Mouse (Mus musculus) T-helper 17 cell (primary cell): ENCODE measurements around the gene Mprip.
"Not testable (repeated sequence)": the region's sequence is repeated elsewhere in the genome, so short reads cannot be mapped to it uniquely, and the experiment has no call there.

Experiments used
- in situ Hi-C, 2 experiments: fragments of 300-600 bp; cut with MboI, MseI; formaldehyde crosslinking; loops; 1 replicate in 1 of 2; 2 replicates in 1 of 2; pipeline ENCODE4 v1.15.1; 2025; ENCODE audit warnings: high pct_unique_total_duplicates in 2 of 2

Gene Mprip

GRCm38 (mm10) chr11:59661005-59661404, at the start of gene Mprip:
Gene Mprip, plus strand, starts transcription at chr11:59661305.
- in situ Hi-C loops = no loop called here

- in situ Hi-C loops = no loop called here
Measured at GRCm38 (mm10) chr11:59611646-59612045, 49.5 kb upstream of the Mprip start.

GRCm38 (mm10) chr11:59614120-59614519, 47.0 kb upstream of the Mprip start:
- in situ Hi-C loops = no loop called here

- in situ Hi-C loops = not testable (repeated sequence)
Measured at GRCm38 (mm10) chr11:59616986-59617385, 44.1 kb upstream of the Mprip start.

DNA sequence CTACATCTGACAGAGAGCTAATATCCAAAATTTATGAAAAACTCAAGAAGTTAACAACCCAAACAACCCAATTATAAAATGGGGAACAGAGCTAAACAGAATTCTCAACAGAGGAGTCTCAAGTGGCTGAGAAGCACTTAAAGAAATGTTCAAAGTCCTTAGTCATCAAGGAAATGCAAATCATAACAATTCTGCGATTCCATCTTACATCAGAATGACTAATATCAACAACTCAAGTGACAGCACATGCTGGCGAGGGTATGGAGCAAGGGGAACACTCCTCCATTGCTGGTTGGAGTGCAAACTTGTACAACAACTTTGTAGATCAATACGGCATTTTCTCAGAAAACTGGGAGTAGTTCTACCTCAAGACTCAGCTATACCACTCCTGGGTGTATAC, 38.9 kb upstream of the Mprip start:
- in situ Hi-C loops = loop anchor here in 1 of 2 experiments (10.0 kb wide), 1 partner anchor 153 kb away; no protein-coding TSS in a partner anchor

DNA sequence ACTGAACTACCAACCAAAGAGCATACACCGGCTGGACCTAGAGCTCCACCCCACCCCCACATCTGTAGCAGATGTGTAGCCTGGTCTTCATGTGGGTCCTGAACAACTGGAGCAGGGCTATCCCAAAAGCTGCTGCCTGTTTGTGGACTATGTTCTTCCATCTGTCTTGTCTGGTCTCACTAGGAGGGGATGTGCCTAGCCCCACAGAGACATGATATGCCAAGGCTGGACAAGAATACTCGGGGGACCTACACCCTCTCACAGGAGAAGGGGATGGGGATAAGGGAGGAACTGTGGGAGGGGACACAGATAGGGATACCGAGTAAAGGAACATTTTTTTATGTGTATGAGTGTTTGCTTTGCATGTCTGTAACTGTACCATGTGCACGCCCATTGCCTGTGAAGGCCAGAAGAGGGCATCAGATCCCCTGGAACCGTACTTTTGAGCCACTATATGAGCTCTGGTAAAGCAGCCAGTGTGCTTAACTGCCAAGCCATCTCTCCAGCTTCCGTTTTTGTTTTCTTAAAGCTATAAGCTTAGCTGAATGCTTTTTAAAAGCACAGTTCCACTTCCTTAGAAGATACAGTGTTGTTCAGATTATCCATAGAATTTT, 37.0 kb upstream of the Mprip start:
- in situ Hi-C loops = loop anchor here in 1 of 2 experiments (10.0 kb wide), 1 partner anchor 151 kb away; no protein-coding TSS in a partner anchor

DNA sequence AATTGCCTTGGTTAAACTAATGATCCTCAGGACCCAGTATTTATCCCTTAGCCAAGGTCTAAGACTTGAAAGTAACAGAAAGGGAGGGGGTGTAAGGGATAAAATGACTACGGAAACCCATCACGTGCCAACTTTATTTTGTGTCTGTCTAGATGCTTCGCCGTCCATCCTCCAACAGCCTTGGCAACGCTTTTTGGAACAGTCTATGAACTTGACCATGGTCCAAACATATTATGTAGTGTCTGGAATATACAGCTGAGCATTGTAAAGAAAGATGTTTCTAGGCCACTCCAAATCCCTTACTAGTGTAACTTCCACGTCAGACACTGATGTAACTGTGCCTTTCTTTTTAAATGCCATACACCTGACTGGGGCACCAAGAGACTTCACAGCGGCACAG, 34.9 kb upstream of the Mprip start:
- in situ Hi-C loops = loop anchor here (10.0 to 25.0 kb wide), 2 partner anchors 111 to 149 kb away; no protein-coding TSS in a partner anchor

DNA sequence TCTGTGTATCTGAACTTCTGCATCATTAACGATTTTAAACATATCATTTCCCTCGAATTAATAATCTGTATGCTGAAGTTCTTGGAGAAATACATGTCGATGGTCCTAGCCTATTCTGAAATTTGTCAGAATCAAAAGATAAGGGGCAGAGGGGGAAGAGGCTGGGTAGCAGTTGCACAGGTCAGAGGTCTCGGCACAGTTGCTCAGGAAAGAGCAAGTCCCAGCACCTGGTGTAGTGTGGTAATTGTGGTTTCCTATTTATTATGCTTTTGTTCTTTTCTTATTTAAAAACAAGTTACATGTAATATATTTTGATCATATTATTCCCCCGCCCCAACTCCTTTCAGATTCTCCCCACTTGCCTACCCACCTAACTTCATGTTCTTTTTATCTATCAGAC, 32.9 kb upstream of the Mprip start:
- in situ Hi-C loops = loop anchor here (10.0 to 25.0 kb wide), 2 partner anchors 109 to 147 kb away; no protein-coding TSS in a partner anchor

DNA sequence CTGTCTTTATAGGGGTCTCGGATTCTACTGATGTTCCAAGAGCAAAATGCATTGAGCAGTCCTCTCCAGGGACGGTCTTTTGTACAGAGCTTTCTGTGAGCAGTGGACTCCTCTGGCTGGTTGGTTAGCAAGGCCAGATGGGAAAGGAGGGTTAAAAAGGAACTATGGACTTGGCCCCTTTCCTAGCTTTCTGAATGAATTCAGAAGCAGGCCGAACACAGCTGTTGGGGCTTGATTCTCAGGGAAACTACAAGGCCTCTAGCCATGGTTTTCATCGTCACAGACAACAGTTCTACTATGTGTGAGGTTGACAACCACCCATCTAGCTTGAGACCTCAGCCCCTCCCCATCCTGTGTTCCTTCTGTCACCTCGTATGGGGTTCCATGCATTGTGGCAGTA, 31.2 kb upstream of the Mprip start:
- in situ Hi-C loops = loop anchor here (5.0 to 25.0 kb wide), 3 partner anchors 97 to 145 kb away; no protein-coding TSS in a partner anchor

DNA sequence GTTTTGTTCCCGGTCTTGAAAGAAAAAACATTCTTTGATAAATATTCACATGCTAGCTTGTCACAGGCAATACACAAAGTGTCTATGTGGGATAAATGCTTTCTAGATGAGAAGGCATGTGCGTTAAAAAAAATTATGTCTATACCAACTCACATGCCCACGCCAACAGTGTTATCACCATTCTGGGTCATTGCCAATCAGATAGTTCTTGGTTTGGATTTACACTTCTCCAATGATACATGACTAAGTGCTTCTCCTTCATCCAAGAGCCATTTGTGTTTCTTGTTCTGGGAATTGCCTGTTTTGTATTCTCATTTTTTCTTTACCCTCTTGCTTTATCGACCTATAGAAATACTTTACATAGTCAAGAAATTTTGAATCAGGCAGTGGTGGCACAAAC, 29.1 kb upstream of the Mprip start:
- in situ Hi-C loops = loop anchor here (5.0 to 25.0 kb wide), 2 partner anchors 95 to 105 kb away; no protein-coding TSS in a partner anchor

DNA sequence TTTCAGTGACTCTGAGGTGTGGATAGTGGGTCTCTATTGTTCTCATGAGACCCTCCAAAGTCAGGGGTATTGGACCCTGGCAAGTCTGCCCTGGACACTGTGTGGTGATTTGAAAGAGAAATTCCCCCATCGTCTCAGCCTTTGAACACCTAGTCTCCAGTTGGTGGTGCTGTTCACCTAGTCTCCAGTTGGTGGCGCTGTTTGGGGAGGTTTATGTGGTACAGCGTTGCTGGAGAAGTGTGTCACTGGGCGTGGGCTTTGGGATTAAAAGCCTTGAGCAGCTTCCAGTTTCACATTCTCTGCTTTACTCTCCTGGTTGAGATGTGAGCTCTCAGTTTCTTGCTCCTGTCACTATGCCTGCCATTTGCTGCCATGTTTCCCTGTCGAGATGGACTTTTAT, 28.1 kb upstream of the Mprip start:
- in situ Hi-C loops = loop anchor here (5.0 to 25.0 kb wide), 2 partner anchors 94 to 104 kb away; no protein-coding TSS in a partner anchor

GRCm38 (mm10) chr11:59634001-59634660, 27.0 kb upstream of the Mprip start:
- in situ Hi-C loops = loop anchor here (5.0 to 25.0 kb wide), 2 partner anchors 93 to 103 kb away; no protein-coding TSS in a partner anchor

DNA sequence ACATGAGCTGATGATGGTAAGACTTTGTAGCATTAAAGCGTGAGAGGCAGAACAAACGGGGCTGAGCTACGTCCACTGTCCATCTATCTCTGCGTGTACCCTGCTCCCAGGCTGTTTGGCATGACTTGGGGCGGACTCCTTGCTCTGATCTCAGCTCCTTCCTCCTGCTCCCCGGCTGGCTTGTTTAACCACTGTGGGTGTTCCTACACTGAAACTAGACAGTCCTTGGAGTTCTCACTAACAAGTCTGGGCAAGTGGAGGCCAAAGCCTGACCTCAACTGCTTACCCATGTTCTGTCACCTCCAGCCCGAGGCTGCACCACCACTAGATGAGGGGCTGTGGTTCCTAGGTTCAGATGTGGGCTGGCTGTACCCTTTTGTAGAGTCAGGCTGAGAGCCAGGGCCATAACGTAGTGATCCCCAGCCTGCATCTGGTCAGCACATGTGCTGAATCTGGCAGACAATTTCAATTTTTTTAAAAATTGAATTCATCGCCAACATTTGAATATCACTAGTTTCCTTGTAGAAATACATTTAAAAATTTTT, 25.8 kb upstream of the Mprip start:
- in situ Hi-C loops = loop anchor here in 1 of 2 experiments (25.0 kb wide), 1 partner anchor 102 kb away; no protein-coding TSS in a partner anchor

DNA sequence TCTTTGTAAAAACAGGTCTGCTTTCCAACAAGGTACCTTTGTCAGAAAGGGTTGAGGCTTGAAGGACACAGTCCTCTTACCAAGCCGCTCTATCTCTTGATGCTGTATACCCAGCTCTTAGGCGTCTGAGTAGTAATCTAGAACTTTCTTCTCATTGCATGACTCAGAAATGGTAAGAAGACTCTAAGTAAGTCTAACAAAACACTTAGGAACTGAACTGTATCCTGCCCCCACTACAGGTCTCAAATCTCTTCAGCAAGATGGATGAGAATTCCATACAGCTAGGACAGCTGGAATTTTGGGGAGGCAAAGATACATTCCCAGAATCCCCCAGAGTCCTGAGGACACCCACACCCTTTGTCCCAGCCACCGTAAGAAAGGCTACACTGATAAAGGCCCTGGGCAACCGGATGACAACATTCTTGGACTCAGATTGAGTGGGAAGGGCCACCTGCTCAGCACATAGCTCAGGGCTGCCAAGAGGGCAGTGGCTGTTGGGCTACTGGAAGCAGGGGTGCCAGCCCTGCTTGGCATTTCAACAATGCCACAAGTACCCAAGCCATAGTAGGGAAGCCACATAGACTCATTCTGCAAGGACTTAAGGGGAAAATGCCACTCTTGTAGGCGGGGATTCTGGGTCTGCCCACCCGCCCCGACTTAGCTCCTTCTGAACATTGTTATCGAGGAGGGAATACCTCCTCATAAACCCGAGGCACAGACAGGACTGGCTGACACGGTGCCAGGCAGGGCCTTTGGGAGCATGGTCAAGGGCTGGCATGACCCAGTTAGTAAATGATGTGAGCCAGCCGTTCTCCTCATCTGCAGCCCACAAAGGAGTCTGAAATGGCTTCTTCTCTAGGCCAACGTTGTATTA, 25.0 kb upstream of the Mprip start:
- in situ Hi-C loops = loop anchor here in 1 of 2 experiments (25.0 kb wide), 1 partner anchor 101 kb away; no protein-coding TSS in a partner anchor

DNA sequence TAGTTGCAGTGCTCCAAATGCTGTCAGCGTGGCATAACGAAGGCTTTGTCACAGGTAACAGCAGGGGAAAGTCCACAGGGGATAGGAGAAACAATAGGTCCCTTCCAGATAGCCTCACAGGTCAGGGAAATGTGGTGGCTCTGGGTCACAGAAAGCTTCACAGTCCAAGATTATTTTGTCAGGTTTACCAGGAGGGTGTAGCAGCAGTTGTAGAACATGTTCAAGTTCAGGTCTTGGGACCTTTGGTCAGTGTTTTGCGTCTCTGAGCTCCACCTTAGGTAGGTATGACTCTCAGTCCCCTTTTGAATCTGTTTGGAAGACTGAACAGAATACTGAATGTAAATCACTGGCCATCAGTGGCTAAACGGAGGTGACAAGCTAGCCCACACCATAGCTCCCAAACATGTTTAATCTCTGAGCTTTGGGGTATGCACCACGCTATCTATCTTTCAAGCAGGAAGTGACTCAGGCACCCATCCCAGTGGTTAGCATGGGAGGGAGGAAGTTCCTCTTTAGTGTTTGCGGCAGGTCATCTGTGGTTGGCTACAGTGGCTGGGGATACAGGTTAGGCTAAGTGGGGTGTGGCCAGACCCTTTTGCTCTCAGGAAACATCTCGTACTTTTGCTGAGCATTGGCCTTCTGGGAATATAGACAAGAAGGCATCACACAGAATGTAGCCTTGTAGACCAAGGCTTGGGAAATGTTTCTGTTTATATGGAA, 24.2 kb upstream of the Mprip start:
- in situ Hi-C loops = loop anchor here in 1 of 2 experiments (25.0 kb wide), 1 partner anchor 100 kb away; no protein-coding TSS in a partner anchor

GRCm38 (mm10) chr11:59639957-59640643, 21.0 kb upstream of the Mprip start:
- in situ Hi-C loops = loop anchor here in 1 of 2 experiments (25.0 kb wide), 1 partner anchor 97 kb away; no protein-coding TSS in a partner anchor

DNA sequence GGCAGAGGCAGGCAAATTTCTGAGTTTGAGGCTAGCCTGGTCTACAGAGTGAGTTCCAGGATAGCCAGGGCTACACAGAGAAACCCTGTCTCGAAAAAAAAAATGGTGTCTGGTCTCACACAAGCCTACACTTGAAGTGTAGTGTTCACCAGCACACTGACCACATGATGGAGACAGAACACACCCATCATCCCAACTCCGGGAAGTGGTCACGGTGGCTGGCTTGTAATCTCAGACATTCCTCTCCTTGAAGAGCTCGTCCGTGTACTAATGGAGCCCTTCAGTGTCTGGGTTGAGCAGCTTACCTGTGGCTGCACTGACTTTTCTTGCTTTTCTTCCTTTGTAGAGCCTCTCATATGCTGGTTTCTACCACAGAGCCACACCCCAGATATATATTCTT, 19.9 kb upstream of the Mprip start:
- in situ Hi-C loops = loop anchor here in 1 of 2 experiments (25.0 kb wide), 1 partner anchor 96 kb away; no protein-coding TSS in a partner anchor

DNA sequence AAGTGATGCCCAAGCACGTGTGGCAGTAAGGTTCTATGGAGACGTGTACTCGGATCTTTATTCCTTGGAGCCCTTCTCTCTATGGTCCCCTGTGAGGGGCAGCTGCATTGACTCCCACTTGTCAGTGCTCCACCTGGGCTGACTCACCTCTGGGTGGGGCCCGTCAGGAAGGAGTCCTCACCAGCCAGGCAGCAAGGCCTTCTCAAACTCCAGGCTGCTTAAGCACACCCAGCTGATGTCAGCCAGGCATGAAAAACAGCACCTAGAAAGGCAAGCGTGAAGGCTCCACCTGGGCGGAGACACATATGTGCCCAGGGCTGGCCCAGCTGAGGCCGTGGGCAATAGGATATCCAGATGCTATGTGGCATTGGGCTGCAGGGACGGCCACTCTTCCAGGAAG, 18.7 kb upstream of the Mprip start:
- in situ Hi-C loops = loop anchor here in 1 of 2 experiments (25.0 kb wide), 1 partner anchor 95 kb away; no protein-coding TSS in a partner anchor

DNA sequence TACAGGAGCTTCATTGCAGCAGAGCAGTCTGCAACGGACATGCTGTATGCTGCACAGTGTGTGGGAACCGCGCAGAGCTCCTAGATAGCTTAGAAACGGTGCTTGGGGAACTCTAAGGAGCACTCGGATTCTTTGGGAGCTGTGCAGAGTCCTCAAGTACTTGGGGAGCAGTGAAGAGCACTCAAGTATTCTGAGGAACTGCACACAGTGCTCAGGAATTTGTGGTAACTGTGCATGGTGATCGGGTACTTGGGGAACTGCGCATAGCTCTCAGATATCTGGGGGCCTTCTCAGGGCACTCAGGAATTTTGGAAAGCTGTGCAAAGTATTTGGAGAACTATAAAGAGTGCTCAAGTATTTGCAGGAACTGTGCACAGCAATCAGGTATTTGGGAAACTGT, 16.1 kb upstream of the Mprip start:
- in situ Hi-C loops = loop anchor here in 1 of 2 experiments (25.0 kb wide), 1 partner anchor 92 kb away; no protein-coding TSS in a partner anchor
